Comparison of ENCODE assay signal across 8 mouse cellular contexts in the genomic region with DNA sequence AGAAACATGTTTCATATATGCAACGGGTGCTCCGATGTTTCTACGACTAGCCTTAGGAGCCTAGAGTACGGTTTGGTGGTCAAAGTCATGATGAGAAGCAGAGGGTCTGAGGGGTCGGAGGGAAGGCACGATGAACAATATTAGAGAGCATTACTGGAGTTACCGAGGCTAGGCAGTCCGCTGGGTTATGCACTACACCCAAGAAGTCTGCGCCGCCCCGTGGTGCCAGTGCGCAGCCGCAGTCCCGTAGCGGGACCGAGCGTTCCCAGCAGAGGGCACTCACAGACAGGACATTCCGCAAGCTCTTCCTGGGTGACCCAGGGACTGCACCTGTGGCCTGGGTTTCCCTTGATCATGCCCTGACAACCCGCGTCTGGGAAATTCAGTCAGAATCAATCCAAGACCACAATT. TPM values are rescaled to one million over a fixed set of nuclear protein-coding genes. Genes with fewer than 3 reads are reported as not detected.
DNase-seq lines count a peak whose midpoint lies in the region; ATAC-seq and TF ChIP-seq lines count a peak whose summit lies in the region.

No protein-coding gene starts in this region.

- peak; percentile 72 to 100 (median 94) for TF ChIP-seq CTCF in MEL (IDR thresholded peaks at IDR 0.05 in 2 of 3, conservative IDR thresholded peaks at IDR 0.05 in 1 of 3; ENCODE audit: control insufficient read depth in 1 of 3, insufficient read depth in 1 of 3, low read depth in 2 of 3, low read length in 3 of 3, poor library complexity in 1 of 3, severe bottlenecking in 1 of 3)
- TF ChIP-seq CTCF in cerebellum, adult 2 months (IDR thresholded peaks at IDR 0.05; ENCODE audit: borderline replicate concordance, insufficient read depth, low read depth, low read length) = peak; percentile 98
- peak; percentile 98 for TF ChIP-seq CTCF in forebrain, postnatal 0 days (IDR thresholded peaks at IDR 0.05; ENCODE audit: low read depth)

- peak overlapping the region; percentile 72 to 81 for H3K4me3 ChIP-seq in MEL (ENCODE audit: control insufficient read depth in 1 of 2, insufficient read depth in 1 of 2, low read depth in 2 of 2, low read length in 2 of 2)
- H3K4me3 ChIP-seq in cerebellum, adult 2 months (replicated peaks; ENCODE audit: insufficient read depth, low read depth, low read length) = peak overlapping the region; percentile 82
- H3K4me3 ChIP-seq in forebrain, postnatal 0 days (ENCODE audit: low read depth, low read length) = peak overlapping the region; percentile 63
- H3K4me3 ChIP-seq in lung, embryonic 15.5 days = peak overlapping the region; percentile 52

- H3K9me3 ChIP-seq in MEL (replicated peaks; ENCODE audit: insufficient read depth, low read length) = no peaks in the 10 kb centered on the region
- no peaks in the 10 kb centered on the region for H3K9me3 ChIP-seq in forebrain, postnatal 0 days (ENCODE audit: low read length)
- H3K9me3 ChIP-seq in lung, embryonic 15.5 days = no peaks in the 10 kb centered on the region

- H3K4me2 ChIP-seq in forebrain, postnatal 0 days (ENCODE audit: low read depth) = peak overlapping the region; percentile 85
- H3K4me2 ChIP-seq in lung, embryonic 15.5 days = peak overlapping the region; percentile 93

- peaks cover 3 to 6% of the 10 kb centered on the region in 2 experiments; a peak in 3 of 4 replicates for H3K4me1 ChIP-seq in MEL (ENCODE audit: control insufficient read depth in 1 of 2, insufficient read depth in 2 of 2, low read length in 2 of 2)
- H3K4me1 ChIP-seq in cerebellum, adult 2 months (ENCODE audit: control insufficient read depth, insufficient read depth, low read length) = no peaks in the 10 kb centered on the region
- no peaks in the 10 kb centered on the region for H3K4me1 ChIP-seq in forebrain, postnatal 0 days (ENCODE audit: insufficient read depth)
- 0 out of 2 replicates have a peak, but pooled peaks cover 4% of the 10 kb centered on the region for H3K4me1 ChIP-seq in lung, embryonic 15.5 days

- ATAC-seq in forebrain, postnatal 0 days = peak; percentile 97
- ATAC-seq in lung, embryonic 15.5 days (ENCODE audit: borderline replicate concordance, extremely low read depth, low FRiP score, low TSS enrichment) = peak; percentile 92

- TF ChIP-seq RAD21 in MEL (IDR thresholded peaks at IDR 0.05; ENCODE audit: low read depth, low read length) = peak; percentile 98

- H3K27ac ChIP-seq in MEL (ENCODE audit: control insufficient read depth, low read depth, low read length) = peak overlapping the region; percentile 96
- H3K27ac ChIP-seq in cerebellum, adult 2 months (ENCODE audit: insufficient read depth, low read length) = no peak overlapping the region
- peak overlapping the region; percentile 90 for H3K27ac ChIP-seq in forebrain, postnatal 0 days (ENCODE audit: low read depth, low read length)
- H3K27ac ChIP-seq in lung, embryonic 15.5 days = peak overlapping the region; percentile 94

- WGBS in cerebellum, adult 2 months = under 1% methylated on average over 20 of the region's 20 CpGs
- 0% methylated on average over 20 of the region's 20 CpGs for WGBS in forebrain, postnatal 0 days
- under 1% methylated on average over 20 of the region's 20 CpGs for WGBS in lung, embryonic 15.5 days

- peaks cover 4% of the 10 kb centered on the region; the same call in 1 of the 2 replicates for H3K79me2 ChIP-seq in MEL (ENCODE audit: control insufficient read depth, insufficient read depth, low read length, poor library complexity)

- H3K27me3 ChIP-seq in MEL (ENCODE audit: control insufficient read depth in 1 of 2, insufficient read depth in 2 of 2, low read length in 2 of 2) = no peaks in the 10 kb centered on the region
- H3K27me3 ChIP-seq in cerebellum, adult 2 months (ENCODE audit: control insufficient read depth, insufficient read depth, low read length) = no peaks in the 10 kb centered on the region
- H3K27me3 ChIP-seq in forebrain, postnatal 0 days (ENCODE audit: insufficient read depth, low read length) = no peaks in the 10 kb centered on the region
- no peaks in the 10 kb centered on the region for H3K27me3 ChIP-seq in lung, embryonic 15.5 days

- peak; percentile 97 for DNase-seq in MEL (ENCODE audit: low read depth, low spot score)
- peak; percentile 89 to 92 for DNase-seq in cerebellum, adult 2 months
- DNase-seq in forebrain, postnatal 0 days = peak; percentile 95
- peak; percentile 97 for DNase-seq in heart, postnatal 4 days
- DNase-seq in layer of hippocampus, adult 8-10 months (ENCODE audit: low spot score in 2 of 2) = peak; percentile 80 to 90
- peak; percentile 84 for DNase-seq in ovary, adult 18-20 months (ENCODE audit: low spot score)
- DNase-seq in thymus, postnatal 0 days (ENCODE audit: low spot score) = peak; percentile 93

- peak in 1 of 2 experiments; percentile 26; a peak in 1 of 4 replicates for TF ChIP-seq EP300 in MEL (IDR thresholded peaks at IDR 0.05; ENCODE audit: low read depth in 1 of 2, low read length in 2 of 2)

- peaks cover 0 to 11% of the 10 kb centered on the region in 2 experiments; a peak in 2 of 4 replicates for H3K36me3 ChIP-seq in MEL (ENCODE audit: control insufficient read depth in 1 of 2, insufficient read depth in 2 of 2, low read length in 2 of 2)
- no peaks in the 10 kb centered on the region for H3K36me3 ChIP-seq in forebrain, postnatal 0 days (ENCODE audit: insufficient read depth)
- H3K36me3 ChIP-seq in lung, embryonic 15.5 days = no peaks in the 10 kb centered on the region

- TF ChIP-seq POLR2A in MEL (IDR thresholded peaks at IDR 0.05; ENCODE audit: control insufficient read depth in 1 of 2, insufficient read depth in 1 of 2, low read depth in 1 of 2, low read length in 2 of 2, poor library complexity in 1 of 2) = peak; percentile 18 to 93; a peak in 3 of 4 replicates
- TF ChIP-seq POLR2A in cerebellum, adult 2 months (IDR thresholded peaks at IDR 0.05; ENCODE audit: borderline replicate concordance, insufficient read depth, low read length) = peak; percentile 41; the same call in 1 of the 2 replicates

- peak overlapping the region; percentile 84 for H3K9ac ChIP-seq in MEL (ENCODE audit: control insufficient read depth, low read depth, low read length, poor library complexity, severe bottlenecking)
- H3K9ac ChIP-seq in forebrain, postnatal 0 days = peak overlapping the region; percentile 75
- peak overlapping the region; percentile 52 for H3K9ac ChIP-seq in lung, embryonic 15.5 days

TF ChIP-seq in MEL, 35 proteins besides CTCF, POLR2A, EP300 and RAD21 (continues in another document):
- TF ChIP-seq POLR2AphosphoS5 (IDR thresholded peaks at IDR 0.05; ENCODE audit: borderline replicate concordance, low read depth, low read length) (peak; percentile 40; the same call in 1 of the 2 replicates), TAL1 (IDR thresholded peaks at IDR 0.05; ENCODE audit: low read length) (no peak), HCFC1 (IDR thresholded peaks at IDR 0.05; ENCODE audit: low read depth, low read length) (peak; percentile 58; the same call in 1 of the 2 replicates), MXI1 (IDR thresholded peaks at IDR 0.05; ENCODE audit: low read depth, low read length) (no peak), MAX (IDR thresholded peaks at IDR 0.05; ENCODE audit: low read length) (no peak), ELF1 (IDR thresholded peaks at IDR 0.05; ENCODE audit: low read depth, low read length) (peak; percentile 57; the same call in 1 of the 2 replicates), ZMIZ1 (IDR thresholded peaks at IDR 0.05; ENCODE audit: low read depth, low read length) (peak; percentile 81; the same call in 1 of the 2 replicates), TBP (IDR thresholded peaks at IDR 0.05; ENCODE audit: low read depth, low read length) (peak; percentile 90), KAT2A (conservative IDR thresholded peaks at IDR 0.05; ENCODE audit: low read depth, low read length) (no peak; the same call in 1 of the 2 replicates), JUND (IDR thresholded peaks at IDR 0.05; ENCODE audit: low read depth, low read length) (no peak), GABPA (IDR thresholded peaks at IDR 0.05; ENCODE audit: low read depth, low read length) (no peak), NELFE (IDR thresholded peaks at IDR 0.05; ENCODE audit: low read depth, low read length) (peak; percentile 86), ETS1 (IDR thresholded peaks at IDR 0.05; ENCODE audit: low read depth, low read length) (no peak), MAZ (IDR thresholded peaks at IDR 0.05; ENCODE audit: low read depth, low read length) (no peak), UBTF (IDR thresholded peaks at IDR 0.05; ENCODE audit: borderline replicate concordance, insufficient read depth, low read depth, low read length) (no peak), E2F4 (IDR thresholded peaks at IDR 0.05; ENCODE audit: borderline replicate concordance, low read depth, low read length) (no peak), SIN3A (IDR thresholded peaks at IDR 0.05; ENCODE audit: low read length) (no peak; the same call in none of the 2 replicates), BHLHE40 (IDR thresholded peaks at IDR 0.05; ENCODE audit: borderline replicate concordance, low read depth, low read length) (no peak)

RNA-seq across cellular contexts. Expression of a gene that starts 42.9 kb away (rescaled TPM):
- total RNA-seq in MEL (2012; rRNA removed) = 9.3 and 10.8 TPM in 2 replicates
- 10 to 100 TPM in 1 of 2 experiments, not detected in 1; 23.0 TPM for polyA plus RNA-seq in MEL (2012; ENCODE audit: insufficient read depth in 1 of 2, insufficient read length in 2 of 2, low read depth in 1 of 2, low replicate concordance in 2 of 2, missing spikeins in 1 of 2)
- polyA plus RNA-seq in cerebellum, adult 2 months (2012; rRNA removed) = 15.9 and 16.9 TPM in 2 replicates
- 3.1 and 5.8 TPM in 2 replicates for total RNA-seq in forebrain, postnatal 0 days (2014; rRNA removed)
- 3.3 and 4.4 TPM in 2 replicates for polyA plus RNA-seq in forebrain, postnatal 0 days (2015; fragmentation: Nextera tagmentation; extraction: Ambion mirVana)
- total RNA-seq in heart, postnatal 4 days (2021) = 10 to 100 TPM; 42.5 to 45.8 TPM
- total RNA-seq in layer of hippocampus, adult 8-10 months (2022) = 10 to 100 TPM; 16.4 to 23.0 (median 20.2) TPM
- polyA plus RNA-seq in lung, embryonic 15.5 days (2015; fragmentation: Nextera tagmentation; extraction: Ambion mirVana) = 31.4 and 32.9 TPM in 2 replicates
- polyA plus RNA-seq in thymus, postnatal 0 days (2015; fragmentation: Nextera tagmentation; extraction: Ambion mirVana) = 15.9 and 17.0 TPM in 2 replicates

RNA-seq across cellular contexts. Expression of a gene that starts 56.8 kb away (rescaled TPM):
- 18.3 and 22.3 TPM in 2 replicates for total RNA-seq in MEL (2012; rRNA removed)
- polyA plus RNA-seq in MEL (2012; ENCODE audit: insufficient read depth in 1 of 2, insufficient read length in 2 of 2, low read depth in 1 of 2, low replicate concordance in 2 of 2, missing spikeins in 1 of 2) = 10 to 100 TPM in 1 of 2 experiments, not detected in 1; 23.3 TPM
- 5.2 and 5.4 TPM in 2 replicates for polyA plus RNA-seq in cerebellum, adult 2 months (2012; rRNA removed)
- total RNA-seq in forebrain, postnatal 0 days (2014; rRNA removed) = 10.1 and 12.2 TPM in 2 replicates
- polyA plus RNA-seq in forebrain, postnatal 0 days (2015; fragmentation: Nextera tagmentation; extraction: Ambion mirVana) = 5.8 and 7.1 TPM in 2 replicates
- 10 to 100 TPM; 23.2 to 24.1 TPM for total RNA-seq in heart, postnatal 4 days (2021)
- total RNA-seq in layer of hippocampus, adult 8-10 months (2022) = 10 to 100 TPM; 10.5 to 13.3 (median 11.8) TPM
- 35.4 and 36.1 TPM in 2 replicates for polyA plus RNA-seq in lung, embryonic 15.5 days (2015; fragmentation: Nextera tagmentation; extraction: Ambion mirVana)
- polyA plus RNA-seq in thymus, postnatal 0 days (2015; fragmentation: Nextera tagmentation; extraction: Ambion mirVana) = 24.7 and 25.5 TPM in 2 replicates
